Mouse (Mus musculus): Measurements from ENCODE around the gene Ercc4.

Ercc4 gene

GRCm38 (mm10) chr16:13194882-13195281 is 85.4 kb downstream of the Ercc4 start:
- DNase-seq (ENCODE audit: low spot score in 2 of 2): no peak

GRCm38 (mm10) chr16:13196626-13197025 is 87.1 kb downstream of the Ercc4 start:
- no peak for DNase-seq (ENCODE audit: low spot score in 2 of 2)

GRCm38 (mm10) chr16:13197293-13197692 is 87.8 kb downstream of the Ercc4 start:
- no peak for DNase-seq (ENCODE audit: low spot score in 2 of 2)

- no peak for DNase-seq (ENCODE audit: low spot score in 2 of 2)
Observed at GRCm38 (mm10) chr16:13199204-13199603, 89.7 kb downstream of the Ercc4 start.

Measured in urinary bladder, adult 18-20 months (tissue).